Mouse (Mus musculus) embryonic facial prominence, embryonic 10.5 days (tissue): ENCODE measurements around the gene Caskin2. TPM values are rescaled to one million over a fixed set of nuclear protein-coding genes. Genes with fewer than 3 reads are reported as not detected.
"Not testable (repeated sequence)": the region's sequence is repeated elsewhere in the genome, so short reads cannot be mapped to it uniquely, and the experiment has no call there.

ENCODE experiments used
- DNase-seq: peaks from one replicate; pipeline ENCODE4 v3.0.0-alpha.2; 2017; ENCODE audit warnings: low spot score
- H3K27ac ChIP-seq: fragments of 300-500 bp; sonication (generic); replicated peaks from 2 replicates; pipeline ENCODE4 v1.5.1; 2016; ENCODE audit warnings: mild to moderate bottlenecking
- H3K27me3 ChIP-seq: fragments of 300-500 bp; sonication (generic); replicated peaks from 2 replicates; pipeline ENCODE4 v1.6.1; 2016; ENCODE audit warnings: low read depth, mild to moderate bottlenecking; ENCODE audit not compliant: poor library complexity, severe bottlenecking
- H3K36me3 ChIP-seq: fragments of 300-500 bp; sonication (generic); replicated peaks from 2 replicates; pipeline ENCODE4 v1.6.1; 2016; ENCODE audit warnings: mild to moderate bottlenecking, moderate library complexity
- H3K4me1 ChIP-seq: fragments of 300-500 bp; sonication (generic); 2 replicates; pipeline ENCODE4 v1.6.1; 2016
- H3K4me3 ChIP-seq: fragments of 300-500 bp; sonication (generic); 2 replicates; pipeline ENCODE4 v1.5.1; 2016; ENCODE audit warnings: mild to moderate bottlenecking, moderate library complexity
- H3K9me3 ChIP-seq: fragments of 300-500 bp; sonication (generic); 2 replicates; pipeline ENCODE4 v1.6.1; 2016; ENCODE audit warnings: mild to moderate bottlenecking
- WGBS: fragments of 180-500 bp; shearing (Covaris S2); methylation state at CpG from one replicate; pipeline ENCODE4 v1.1.7; 2016; 5-methylcytosine and 5-hydroxymethylcytosine counted together
- polyA plus RNA-seq: library from polyadenylated mRNA; unstranded; fragments of >200 nt; fragmentation: Nextera tagmentation; extraction: Ambion mirVana; gene quantifications from 2 replicates; pipeline ENCODE4 v1.2.1, GENCODE M21; 2016

The Caskin2 gene
- polyA plus RNA-seq = 20.3 and 20.4 TPM in 2 replicates

- peak; percentile 100 for DNase-seq
- H3K9me3 ChIP-seq = no peaks in the 10 kb centered on the region
- H3K36me3 ChIP-seq = peaks cover 51% of the 10 kb centered on the region
- H3K4me1 ChIP-seq = peaks cover 66% of the 10 kb centered on the region
- H3K27ac ChIP-seq = peak within 1 kb of the TSS; percentile 88
- no peaks in the 10 kb centered on the region for H3K27me3 ChIP-seq
- peak within 1 kb of the TSS; percentile 74 for H3K4me3 ChIP-seq
- under 1% methylated on average over 44 of the region's 44 CpGs for WGBS
These were observed at the start of gene Caskin2 for GRCm38 (mm10) chr11:115813507-115814296. Gene Caskin2 (minus strand): TSS chr11:115813639.

GRCm38 (mm10) chr11:115859143-115859945 is 45.9 kb upstream of the Caskin2 start:
- peak; percentile 93 for DNase-seq
- peak overlapping the region; percentile 51 for H3K27ac ChIP-seq
- peaks cover 8% of the 10 kb centered on the region for H3K36me3 ChIP-seq
- peaks cover 25% of the 10 kb centered on the region for H3K4me1 ChIP-seq
- H3K9me3 ChIP-seq = no peaks in the 10 kb centered on the region
- peaks cover 85% of the 10 kb centered on the region for H3K27me3 ChIP-seq
- peak overlapping the region; percentile 54 for H3K4me3 ChIP-seq
- 2% methylated on average over 75 of the region's 75 CpGs for WGBS

- 7% methylated on average over 27 of the region's 27 CpGs for WGBS
- H3K4me1 ChIP-seq = peaks cover 25% of the 10 kb centered on the region
- no peaks in the 10 kb centered on the region for H3K9me3 ChIP-seq
- peak within 1 kb of the TSS; percentile 54 for H3K4me3 ChIP-seq
- H3K27ac ChIP-seq = peak within 1 kb of the TSS; percentile 51
- DNase-seq = peak; percentile 44
- peaks cover 16% of the 10 kb centered on the region for H3K36me3 ChIP-seq
- H3K27me3 ChIP-seq = peaks cover 85% of the 10 kb centered on the region
These were observed 44.9 kb upstream of the Caskin2 start, which contains the start of gene Myo15b for GRCm38 (mm10) chr11:115858354-115858753. Gene Myo15b (plus strand): TSS chr11:115858406.

GRCm38 (mm10) chr11:115857936-115858335 is 44.5 kb upstream of the Caskin2 start:
- Histone ChIP-seq H3K4me1 (peaks cover 21% of the 10 kb centered on the region), H3K4me3 (0 out of 2 replicates have a peak overlapping the region, but pooled peaks have one; percentile 54), H3K27ac (no peak overlapping the region), H3K36me3 (peaks cover 20% of the 10 kb centered on the region), H3K9me3 (no peaks in the 10 kb centered on the region), H3K27me3 (peaks cover 81% of the 10 kb centered on the region)
- DNase-seq = no peak
- WGBS = 62% methylated on average over 13 of the region's 13 CpGs

- not testable (repeated sequence) for H3K27ac ChIP-seq, DNase-seq, H3K4me3 ChIP-seq, H3K9me3 ChIP-seq
- Histone ChIP-seq H3K36me3 (peaks cover 23% of the 10 kb centered on the region), H3K27me3 (peaks cover 73% of the 10 kb centered on the region), H3K4me1 (peaks cover 20% of the 10 kb centered on the region)
- 93% methylated on average over 4 of the region's 4 CpGs for WGBS
These were observed 43.7 kb upstream of the Caskin2 start for GRCm38 (mm10) chr11:115857146-115857545.

GRCm38 (mm10) chr11:115854674-115855073 is 41.2 kb upstream of the Caskin2 start:
- no peak overlapping the region for H3K4me3 ChIP-seq
- peaks cover 48% of the 10 kb centered on the region for H3K27me3 ChIP-seq
- DNase-seq = no peak
- H3K36me3 ChIP-seq = peaks cover 46% of the 10 kb centered on the region
- peaks cover 18% of the 10 kb centered on the region for H3K4me1 ChIP-seq
- WGBS = 86% methylated on average over 6 of the region's 6 CpGs
- 0 out of 2 replicates have a peak overlapping the region, but pooled peaks have one; percentile 15 for H3K27ac ChIP-seq
- H3K9me3 ChIP-seq = no peaks in the 10 kb centered on the region

GRCm38 (mm10) chr11:115845819-115846218 is 32.4 kb upstream of the Caskin2 start:
- H3K9me3 ChIP-seq = no peaks in the 10 kb centered on the region
- WGBS = 91% methylated on average over 2 of the region's 2 CpGs
- peaks cover 34% of the 10 kb centered on the region for H3K36me3 ChIP-seq
- peaks cover 39% of the 10 kb centered on the region for H3K4me1 ChIP-seq
- DNase-seq = no peak
- H3K27me3 ChIP-seq = no peaks in the 10 kb centered on the region
- H3K4me3 ChIP-seq = no peak overlapping the region
- H3K27ac ChIP-seq = no peak overlapping the region

GRCm38 (mm10) chr11:115844240-115844639 is 30.8 kb upstream of the Caskin2 start:
- no peaks in the 10 kb centered on the region for H3K9me3 ChIP-seq
- WGBS = 58% methylated on average over 8 of the region's 8 CpGs

GRCm38 (mm10) chr11:115843891-115844239 is 30.4 kb upstream of the Caskin2 start:
- Histone ChIP-seq H3K9me3 (no peaks in the 10 kb centered on the region), H3K27ac (peak overlapping the region; percentile 60), H3K27me3 (no peaks in the 10 kb centered on the region), H3K4me3 (no peak overlapping the region), H3K4me1 (peaks cover 55% of the 10 kb centered on the region), H3K36me3 (peaks cover 18% of the 10 kb centered on the region)
- no peak for DNase-seq
- WGBS = 81% methylated on average over 5 of the region's 5 CpGs

More at GRCm38 (mm10) chr11:115844240-115844639, 30.8 kb upstream of the Caskin2 start:
- H3K27me3 ChIP-seq = no peaks in the 10 kb centered on the region
- no peak overlapping the region for H3K4me3 ChIP-seq
- H3K27ac ChIP-seq = peak overlapping the region; percentile 60
- DNase-seq = no peak
- peaks cover 19% of the 10 kb centered on the region for H3K36me3 ChIP-seq
- H3K4me1 ChIP-seq = peaks cover 51% of the 10 kb centered on the region

- Histone ChIP-seq H3K36me3 (peaks cover 18% of the 10 kb centered on the region), H3K9me3 (no peaks in the 10 kb centered on the region), H3K4me3 (no peak overlapping the region), H3K4me1 (peaks cover 60% of the 10 kb centered on the region), H3K27ac (peak overlapping the region; percentile 82), H3K27me3 (no peaks in the 10 kb centered on the region)
- no peak for DNase-seq
- 80% methylated on average over 13 of the region's 14 CpGs for WGBS
These were observed 29.9 kb upstream of the Caskin2 start for GRCm38 (mm10) chr11:115843141-115843890.

- H3K4me1 ChIP-seq = peaks cover 70% of the 10 kb centered on the region
- H3K27ac ChIP-seq = peak overlapping the region; percentile 82
- peak overlapping the region; percentile 16; the same call in 1 of the 2 replicates for H3K4me3 ChIP-seq
- H3K36me3 ChIP-seq = peaks cover 14% of the 10 kb centered on the region
- 18% methylated on average over 6 of the region's 6 CpGs for WGBS
- H3K9me3 ChIP-seq = no peaks in the 10 kb centered on the region
- peak; percentile 67 for DNase-seq
- no peaks in the 10 kb centered on the region for H3K27me3 ChIP-seq
These were observed 28.6 kb upstream of the Caskin2 start for GRCm38 (mm10) chr11:115841961-115842550.
